Mouse (Mus musculus): ENCODE data around the gene Rad51b.
"Not testable (repeated sequence)": the region's sequence is repeated elsewhere in the genome, so short reads cannot be mapped to it uniquely, and the experiment has no call there.

Rad51b gene

DNA sequence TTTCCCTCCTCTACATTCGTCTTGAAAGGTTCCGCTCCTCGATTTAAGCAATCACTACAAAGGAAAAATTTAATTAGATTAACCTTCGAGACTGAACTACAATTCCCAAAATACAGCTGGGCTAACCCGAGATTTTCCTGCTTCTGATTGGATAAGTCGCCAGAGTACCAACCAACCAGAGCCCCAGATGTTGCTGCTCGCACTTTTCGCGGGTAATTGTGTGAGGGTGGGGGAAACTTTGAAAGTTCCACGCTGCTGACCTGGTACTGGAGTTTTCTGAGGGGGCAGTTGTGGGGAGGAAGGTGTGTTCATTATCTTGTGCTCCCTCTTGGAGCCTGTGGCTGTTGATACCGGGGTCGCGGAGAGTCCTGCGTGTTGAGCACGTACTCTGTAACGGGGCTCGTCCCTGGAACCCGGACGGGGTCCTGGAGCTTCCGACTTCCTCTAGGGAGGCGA is at the start of gene Rad51b:
Gene Rad51b, plus strand, starts transcription at position 162 of the 456 bp plus-strand sequence.
- DNase-seq: peak; percentile 47

DNA sequence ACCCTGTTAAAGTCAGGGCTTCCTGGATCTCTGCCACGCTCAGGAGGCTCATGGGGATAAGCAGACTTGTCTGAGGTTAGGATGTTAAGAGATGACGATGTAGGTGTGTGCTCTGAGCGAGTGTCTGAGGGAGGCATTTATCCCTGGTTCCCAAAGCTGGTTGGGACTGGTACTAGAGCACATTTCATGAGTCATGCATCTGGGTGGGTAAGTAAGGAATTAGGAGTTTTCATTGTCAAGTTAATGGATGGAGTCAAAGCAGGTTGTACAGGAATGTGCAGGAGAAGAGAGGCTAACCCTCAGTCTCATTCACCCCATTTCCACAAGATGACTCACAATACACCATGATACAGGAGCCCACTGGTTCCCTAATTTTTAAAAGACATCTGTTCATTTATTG is 49.0 kb upstream of the Rad51b start:
- no peak for DNase-seq

DNA sequence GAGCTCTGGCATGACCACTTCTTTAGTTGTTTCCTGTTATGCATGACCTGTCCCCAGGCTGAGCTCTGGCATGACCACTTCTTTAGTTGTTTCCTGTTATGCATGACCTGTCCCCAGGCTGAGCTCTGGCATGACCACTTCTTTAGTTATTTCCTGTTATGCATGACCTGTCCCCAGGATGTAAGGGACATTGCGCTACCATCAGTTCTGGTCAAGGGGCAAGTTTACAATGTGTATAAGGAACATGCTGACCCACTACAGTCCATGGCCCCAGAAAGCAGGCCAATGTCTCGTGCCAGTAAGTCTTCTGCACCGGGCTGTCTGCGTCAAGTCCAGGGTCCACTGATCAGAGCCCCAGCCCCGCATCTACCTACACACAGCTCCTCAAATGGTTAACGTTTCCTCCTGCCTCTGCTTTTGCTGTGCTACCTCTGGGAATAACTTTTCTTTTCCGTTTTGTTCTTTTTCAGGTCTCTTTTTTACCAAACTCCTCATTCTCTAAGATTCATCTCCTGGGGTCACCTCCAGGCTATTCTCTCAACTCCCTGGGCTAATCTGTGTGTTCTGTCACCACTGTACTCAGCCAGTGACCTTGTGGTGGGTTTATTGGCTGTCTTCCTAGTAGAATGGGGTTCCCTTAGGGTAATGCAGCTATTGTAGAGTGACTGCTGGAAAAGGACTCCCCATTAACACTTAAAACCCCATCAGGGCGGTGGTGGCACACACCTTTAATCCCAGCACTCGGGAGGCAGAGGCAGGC is 43.6 kb upstream of the Rad51b start:
- DNase-seq: no peak

DNA sequence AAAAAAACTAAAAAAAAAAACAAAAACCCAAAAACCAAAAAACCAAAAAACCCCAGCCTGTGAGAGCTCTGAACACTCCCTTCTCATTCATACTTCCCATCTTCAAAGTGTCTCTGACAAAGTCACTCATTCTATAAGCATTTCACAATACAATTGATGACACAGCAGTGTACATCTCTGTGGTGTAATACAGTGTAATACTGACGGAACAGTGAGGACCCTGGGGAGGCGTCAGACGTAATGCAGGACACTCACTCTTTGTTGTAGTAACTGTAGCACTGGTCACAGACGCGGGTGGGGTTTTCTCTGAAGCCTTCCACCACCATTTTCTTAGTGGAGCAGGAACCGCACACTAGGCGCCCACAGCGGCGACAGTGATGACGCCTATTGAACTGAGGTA is 42.1 kb upstream of the Rad51b start:
- DNase-seq: no peak

GRCm38 (mm10) chr12:79260154-79260553 is 36.9 kb upstream of the Rad51b start:
- no peak for DNase-seq

- DNase-seq: peak; percentile 67
Observed at GRCm38 (mm10) chr12:79261035-79261434, 36.0 kb upstream of the Rad51b start.

DNA sequence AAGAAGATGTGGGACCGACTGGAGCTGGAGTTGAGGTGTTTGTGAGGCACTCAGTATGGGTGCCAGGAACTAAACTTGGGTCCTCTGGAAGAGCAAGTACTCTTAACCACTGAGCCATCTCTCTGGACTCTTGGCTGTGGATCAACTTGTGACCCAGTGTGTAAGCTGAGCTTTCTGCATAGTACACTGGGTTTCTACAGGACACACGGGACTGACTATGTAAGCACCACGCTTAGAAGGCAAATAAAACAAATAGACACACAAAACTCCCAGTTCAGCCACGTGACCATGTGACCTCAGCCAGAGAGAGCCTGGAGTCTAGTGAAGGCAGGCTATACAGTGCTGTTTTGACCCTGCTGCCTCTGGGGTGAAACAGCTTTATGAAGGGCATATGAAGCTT is 24.5 kb upstream of the Rad51b start:
- no peak for DNase-seq

DNA sequence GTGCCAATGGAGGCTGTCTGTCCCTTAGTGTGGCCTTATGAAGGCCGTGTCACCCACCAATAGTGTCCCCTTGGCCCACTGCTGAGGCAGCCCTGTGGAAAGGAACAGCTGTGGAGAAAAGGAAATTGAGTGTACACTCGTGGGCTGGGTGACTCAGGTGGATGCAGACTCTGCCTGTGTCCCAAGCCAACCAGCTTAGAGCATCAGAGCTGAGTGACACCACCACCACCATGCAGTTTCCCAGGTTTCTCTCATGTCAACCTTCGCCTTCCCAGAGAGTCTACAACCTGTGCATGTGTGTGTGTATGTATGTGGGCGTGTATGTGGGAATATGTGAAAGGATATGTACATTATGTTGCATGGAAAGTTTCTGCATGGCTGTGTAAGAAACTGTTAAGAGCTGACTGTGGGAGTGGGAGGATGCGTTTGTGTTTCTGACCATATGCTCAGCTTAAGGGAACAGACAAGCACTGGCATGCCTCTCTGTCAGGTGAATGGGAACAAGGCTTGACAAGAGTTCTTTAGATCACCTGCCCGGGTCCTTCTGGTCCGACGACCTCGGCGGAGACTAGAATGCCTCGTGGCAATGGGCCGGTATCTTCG is 17.5 kb upstream of the Rad51b start:
- no peak for DNase-seq

- no peak for DNase-seq
Observed at GRCm38 (mm10) chr12:79282595-79282994, 14.5 kb upstream of the Rad51b start.

GRCm38 (mm10) chr12:79292874-79293273 is 4.2 kb upstream of the Rad51b start:
- DNase-seq: no peak

DNA sequence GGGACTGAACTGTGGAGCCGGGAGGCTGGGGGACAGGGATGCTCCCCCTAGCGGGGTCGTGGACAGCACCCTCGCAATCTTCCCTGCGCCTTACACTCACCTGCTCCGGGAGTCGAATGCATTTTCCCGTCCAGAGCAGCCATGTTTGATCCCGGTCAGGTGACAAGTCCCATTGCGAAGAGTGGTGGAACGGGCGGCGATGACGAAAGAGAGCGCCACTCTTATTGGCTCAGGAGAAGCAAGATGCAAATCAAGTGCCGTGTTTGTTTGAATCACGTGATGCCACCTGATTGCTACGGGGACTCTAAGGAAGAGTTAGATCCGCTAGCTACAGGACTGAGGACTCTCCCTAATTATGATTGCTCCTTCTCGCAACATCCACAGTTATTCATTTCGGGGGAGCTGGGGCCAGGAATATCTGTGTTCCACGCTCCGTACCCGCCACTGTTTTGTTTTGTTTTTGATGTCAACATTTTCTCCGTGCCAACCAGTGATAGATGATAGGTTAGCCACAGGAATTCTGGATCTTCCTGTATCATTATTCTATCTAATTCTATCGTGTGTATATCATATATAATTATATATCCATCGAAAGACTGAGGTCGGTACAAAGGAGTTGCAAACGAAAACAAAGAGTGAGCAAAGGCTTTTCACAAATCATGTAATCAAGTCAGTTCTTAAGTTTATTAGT is 811 bp upstream of the Rad51b start, which contains the start of gene Zfyve26:
Gene Zfyve26, minus strand, starts transcription at position 179 of the 691 bp plus-strand sequence.
- DNase-seq: peak; percentile 82

DNA sequence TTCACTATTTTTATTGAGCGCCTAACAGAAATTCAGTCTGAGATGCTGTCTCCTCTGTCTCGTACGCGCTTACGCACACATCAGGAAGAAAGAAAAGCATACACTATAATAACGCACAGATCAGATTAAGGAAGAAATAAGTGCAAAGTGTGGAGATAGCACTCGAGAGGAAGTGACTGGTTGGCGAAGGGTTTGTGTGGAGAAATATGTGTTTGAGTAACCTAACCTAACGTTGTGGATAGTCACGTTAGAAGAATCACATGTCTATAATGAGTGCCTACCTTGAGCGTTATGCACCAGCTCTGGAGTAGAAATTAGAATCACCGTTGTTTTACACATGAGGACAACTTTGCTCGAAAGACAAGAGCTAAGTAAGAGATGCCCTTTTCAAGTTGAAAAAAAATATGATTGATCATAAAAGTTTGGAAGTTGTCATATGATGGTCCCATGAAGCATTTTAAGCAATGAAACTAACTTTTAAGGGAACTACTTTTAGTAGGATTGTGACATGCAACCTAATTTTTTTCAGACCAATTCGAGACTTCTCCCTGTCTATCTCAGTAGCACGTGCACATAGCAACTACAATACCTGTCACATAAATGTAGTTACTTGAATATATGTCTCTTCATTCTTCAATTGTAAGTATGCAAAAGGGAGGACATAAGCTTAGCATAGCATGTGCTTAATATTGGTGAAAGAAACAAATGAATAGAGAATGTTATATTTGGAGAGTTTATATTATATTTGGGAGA is 978 bp downstream of the Rad51b start:
- no peak for DNase-seq

DNA sequence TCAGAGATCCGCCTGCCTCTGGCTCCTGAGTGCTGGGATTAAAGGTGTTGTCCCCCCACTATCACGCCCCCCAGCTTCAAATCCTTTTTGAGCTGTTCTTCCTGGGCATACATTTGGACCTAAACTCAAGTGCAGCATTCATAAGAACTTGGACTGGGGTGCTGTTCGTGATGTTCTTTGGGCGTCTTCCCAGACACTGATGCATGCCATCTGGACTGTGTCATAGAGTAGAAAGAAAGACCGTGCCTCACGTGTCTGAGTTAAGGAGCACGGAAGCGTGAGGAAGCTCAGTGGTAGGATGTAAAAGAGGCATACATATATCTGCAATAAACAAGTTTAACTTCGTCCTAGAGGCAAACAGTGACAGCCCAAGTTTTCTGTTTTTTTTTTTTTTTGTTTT is 4.7 kb downstream of the Rad51b start:
- no peak for DNase-seq

DNA sequence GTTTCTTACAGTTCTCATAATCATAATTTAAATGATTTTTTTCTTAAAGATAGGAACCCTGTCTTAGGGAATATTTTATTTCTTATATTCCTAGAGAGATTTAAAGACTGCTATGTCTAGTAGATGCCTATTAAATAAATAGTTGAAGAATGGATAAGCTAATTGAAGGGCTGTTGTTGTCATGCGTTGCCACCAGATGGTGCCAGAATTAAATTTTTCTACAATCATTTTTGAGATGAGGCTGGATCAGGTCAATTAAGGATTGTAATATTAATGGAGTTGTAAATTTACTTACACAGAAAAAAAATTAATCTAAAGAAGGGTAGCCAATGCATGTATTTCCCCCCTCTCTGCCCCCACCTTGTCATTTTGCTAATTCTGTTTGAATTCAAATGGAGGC is 8.0 kb downstream of the Rad51b start:
- no peak for DNase-seq

GRCm38 (mm10) chr12:79306013-79306412 is 8.9 kb downstream of the Rad51b start:
- no peak for DNase-seq

GRCm38 (mm10) chr12:79313721-79314120 is 16.6 kb downstream of the Rad51b start:
- no peak for DNase-seq

DNA sequence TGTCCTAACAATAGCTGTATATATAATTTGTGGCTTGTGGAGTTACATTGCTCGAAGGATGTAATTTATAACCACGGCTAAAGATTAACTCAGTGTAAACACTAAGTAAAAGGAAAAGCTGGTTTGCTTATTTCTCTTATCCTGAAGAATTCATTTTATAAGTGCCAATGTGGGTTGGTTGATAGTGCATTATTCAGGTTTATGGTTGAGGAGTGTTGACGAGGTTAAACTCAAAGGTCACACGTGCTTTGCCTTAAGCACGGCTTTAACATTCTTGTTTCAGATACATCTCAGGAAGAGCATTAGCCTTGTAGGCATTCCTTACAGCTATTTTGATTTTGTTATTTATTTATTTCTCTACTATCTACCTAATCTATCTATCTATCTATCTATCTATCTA is 20.3 kb downstream of the Rad51b start:
- no peak for DNase-seq

- DNase-seq: no peak
Observed at GRCm38 (mm10) chr12:79320895-79321294, 23.8 kb downstream of the Rad51b start.

DNA sequence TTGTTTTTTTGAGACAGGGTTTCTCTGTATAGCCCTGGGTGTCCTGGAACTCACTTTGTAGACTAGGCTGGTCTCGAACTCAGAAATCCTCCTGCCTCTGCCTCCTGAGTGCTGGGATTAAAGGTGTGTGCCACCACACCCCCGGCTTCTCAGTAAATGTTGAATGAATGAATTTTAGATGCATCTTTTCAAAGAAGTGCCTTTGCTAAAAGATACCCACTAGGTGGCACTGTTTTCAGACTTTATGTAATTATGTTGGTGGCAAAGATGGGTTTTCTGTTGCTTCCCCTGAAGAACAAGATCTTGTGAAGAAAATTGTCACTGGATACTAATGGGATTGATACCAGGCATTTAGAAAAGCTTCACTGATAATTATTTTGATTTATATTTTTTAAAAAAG is 25.5 kb downstream of the Rad51b start:
- DNase-seq: not testable (repeated sequence)

GRCm38 (mm10) chr12:79326236-79326635 is 29.2 kb downstream of the Rad51b start:
- DNase-seq: no peak

DNA sequence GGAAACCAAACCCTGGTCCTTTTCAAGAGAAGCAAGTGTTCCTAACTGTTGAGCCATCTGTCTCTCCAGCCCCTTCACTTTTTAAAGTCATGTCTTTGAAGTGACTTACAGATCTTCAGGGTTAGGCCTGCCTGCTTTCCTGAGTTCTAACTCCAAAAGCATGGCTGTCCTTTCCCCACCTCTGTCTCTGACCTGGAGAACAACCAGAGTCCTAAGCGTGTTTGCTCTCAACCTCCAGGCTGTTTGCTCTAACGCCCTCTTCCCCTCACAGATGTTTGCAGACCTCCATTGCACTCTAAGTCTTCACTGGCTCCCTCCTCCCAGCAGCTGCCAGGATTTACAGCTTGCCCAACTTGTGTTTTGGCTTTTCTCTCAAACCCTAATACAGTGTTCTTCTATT is 29.7 kb downstream of the Rad51b start:
- no peak for DNase-seq

- no peak for DNase-seq
Observed at GRCm38 (mm10) chr12:79327868-79328267, 30.8 kb downstream of the Rad51b start.

DNA sequence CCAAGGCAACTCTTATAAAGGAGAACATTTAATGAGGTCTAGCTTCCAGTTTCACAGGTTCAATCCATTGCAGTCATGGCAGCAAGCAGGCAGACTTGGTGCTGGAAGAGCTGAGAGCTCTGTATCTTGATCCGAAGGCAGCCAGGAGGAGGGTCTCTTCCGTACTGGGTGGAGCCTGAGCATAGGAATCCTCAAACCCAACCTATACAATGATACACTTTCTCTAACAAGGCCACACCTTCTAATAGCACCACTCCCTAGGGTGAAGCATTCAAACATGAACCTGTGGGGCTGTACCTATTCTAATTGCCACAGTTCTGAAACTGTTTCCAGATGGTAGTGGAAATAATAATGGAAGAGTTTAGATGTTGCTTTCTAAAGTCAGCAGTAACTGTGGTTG is 33.5 kb downstream of the Rad51b start:
- no peak for DNase-seq

Data from right cerebral cortex, postnatal 4 days (tissue).